Mouse (Mus musculus): ENCODE measurements at regions not wholly inside any gene's neighbourhood (a gene's known extent, or its start where the extent isn't known, plus 50 kb on each side); places are given as distances from the start of the nearest gene placed in this dataset.

GRCm38 (mm10) chr16:50069033-50069432 is 268.7 kb downstream of the Cd47 start:
- 80% methylated on average over 4 of the region's 4 CpGs for WGBS
- no peaks in the 10 kb centered on the region for H3K36me3 ChIP-seq (replicated peaks)

DNA sequence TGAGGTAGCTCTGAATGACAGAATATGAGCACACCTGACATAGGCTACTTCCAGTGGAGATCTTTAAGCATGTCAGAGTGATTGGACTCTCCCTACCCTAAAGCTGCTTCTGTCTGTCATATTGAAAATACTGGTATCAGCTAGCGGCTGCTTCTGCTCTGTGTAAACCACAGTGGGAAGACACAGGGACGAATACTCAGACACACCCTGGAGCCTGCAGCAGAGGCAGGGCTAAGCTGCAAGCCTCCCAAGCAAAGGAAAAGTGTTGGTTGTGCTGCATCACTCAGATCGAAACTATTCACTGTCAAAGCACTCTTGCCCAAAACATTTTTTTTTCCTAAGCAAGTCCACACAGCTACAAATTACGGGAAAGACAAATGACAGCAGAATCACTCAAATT is 270.4 kb downstream of the Cd47 start:
- Histone ChIP-seq H3K9me3 (no peaks in the 10 kb centered on the region), H3K36me3 (replicated peaks) (no peaks in the 10 kb centered on the region), H3K27ac (replicated peaks) (no peak overlapping the region), H3K4me1 (peaks cover 6% of the 10 kb centered on the region; the same call in 1 of the 2 replicates), H3K4me3 (no peak overlapping the region), H3K27me3 (replicated peaks; ENCODE audit: low read depth, poor library complexity, severe bottlenecking) (no peaks in the 10 kb centered on the region)
- DNase-seq (ENCODE audit: low spot score), result no peak
- 65% methylated on average over 4 of the region's 4 CpGs for WGBS

More at GRCm38 (mm10) chr16:50069033-50069432, 268.7 kb downstream of the Cd47 start:
- Histone ChIP-seq H3K4me3 (no peak overlapping the region), H3K9me3 (no peaks in the 10 kb centered on the region), H3K27me3 (replicated peaks; ENCODE audit: low read depth, poor library complexity, severe bottlenecking) (no peaks in the 10 kb centered on the region), H3K4me1 (peaks cover 6% of the 10 kb centered on the region; the same call in 1 of the 2 replicates), H3K27ac (replicated peaks) (no peak overlapping the region)
- DNase-seq (ENCODE audit: low spot score), result peak; percentile 53

GRCm38 (mm10) chr16:50072853-50073360 is 272.6 kb downstream of the Cd47 start:
- Histone ChIP-seq H3K4me3 (peak overlapping the region; percentile 28; the same call in 1 of the 2 replicates), H3K27ac (replicated peaks) (no peak overlapping the region; the same call in 1 of the 2 replicates), H3K36me3 (replicated peaks) (no peaks in the 10 kb centered on the region), H3K4me1 (peaks cover 6% of the 10 kb centered on the region; the same call in 1 of the 2 replicates), H3K9me3 (no peaks in the 10 kb centered on the region), H3K27me3 (replicated peaks; ENCODE audit: low read depth, poor library complexity, severe bottlenecking) (no peaks in the 10 kb centered on the region)
- WGBS, result 39% methylated on average over 14 of the region's 14 CpGs
- peak; percentile 17 for DNase-seq (ENCODE audit: low spot score)

DNA sequence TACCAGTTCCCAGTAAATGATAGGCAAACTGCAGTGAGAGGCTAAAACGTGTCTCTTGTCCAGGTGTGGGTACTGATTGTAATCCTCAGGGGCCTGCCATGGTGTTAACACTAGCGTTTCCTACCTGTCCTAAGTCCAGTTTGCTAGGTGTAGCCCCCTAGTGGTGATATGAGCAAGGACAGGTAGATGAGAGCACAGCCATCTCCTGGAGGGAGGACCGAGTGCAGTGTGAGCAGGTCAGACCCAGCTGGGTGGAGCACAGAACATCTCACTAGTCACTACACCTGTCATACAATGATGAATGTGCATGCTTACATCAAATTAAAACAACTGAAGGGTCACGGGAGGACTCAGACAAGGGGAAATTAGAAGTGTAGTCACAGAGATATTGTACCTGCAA is 273.6 kb downstream of the Cd47 start:
- no peaks in the 10 kb centered on the region for H3K27me3 ChIP-seq (replicated peaks; ENCODE audit: low read depth, poor library complexity, severe bottlenecking)
- no peaks in the 10 kb centered on the region for H3K36me3 ChIP-seq (replicated peaks)
- peaks cover 6% of the 10 kb centered on the region; the same call in 1 of the 2 replicates for H3K4me1 ChIP-seq
- DNase-seq (ENCODE audit: low spot score), result peak; percentile 12
- no peak overlapping the region for H3K4me3 ChIP-seq
- WGBS, result 72% methylated on average over 4 of the region's 4 CpGs
- no peak overlapping the region for H3K27ac ChIP-seq (replicated peaks)
- H3K9me3 ChIP-seq, result no peaks in the 10 kb centered on the region

GRCm38 (mm10) chr16:50075641-50076040 is 275.3 kb downstream of the Cd47 start:
- no peak overlapping the region for H3K27ac ChIP-seq (replicated peaks)
- H3K9me3 ChIP-seq, result no peaks in the 10 kb centered on the region
- H3K4me1 ChIP-seq, result peaks cover 6% of the 10 kb centered on the region; the same call in 1 of the 2 replicates
- H3K27me3 ChIP-seq (replicated peaks; ENCODE audit: low read depth, poor library complexity, severe bottlenecking), result no peaks in the 10 kb centered on the region
- DNase-seq (ENCODE audit: low spot score), result no peak
- no peaks in the 10 kb centered on the region for H3K36me3 ChIP-seq (replicated peaks)
- WGBS, result 94% methylated on average over 4 of the region's 4 CpGs
- no peak overlapping the region for H3K4me3 ChIP-seq

- 74% methylated on average over 1 of the region's 1 CpGs for WGBS
- Histone ChIP-seq H3K4me1 (no peaks in the 10 kb centered on the region), H3K27ac (replicated peaks) (no peak overlapping the region), H3K4me3 (no peak overlapping the region), H3K27me3 (replicated peaks; ENCODE audit: low read depth, poor library complexity, severe bottlenecking) (no peaks in the 10 kb centered on the region), H3K9me3 (0 out of 2 replicates have a peak, but pooled peaks cover 3% of the 10 kb centered on the region), H3K36me3 (replicated peaks) (no peaks in the 10 kb centered on the region)
- no peak for DNase-seq (ENCODE audit: low spot score)
Measured at GRCm38 (mm10) chr16:50081511-50081910, 281.2 kb downstream of the Cd47 start.

DNA sequence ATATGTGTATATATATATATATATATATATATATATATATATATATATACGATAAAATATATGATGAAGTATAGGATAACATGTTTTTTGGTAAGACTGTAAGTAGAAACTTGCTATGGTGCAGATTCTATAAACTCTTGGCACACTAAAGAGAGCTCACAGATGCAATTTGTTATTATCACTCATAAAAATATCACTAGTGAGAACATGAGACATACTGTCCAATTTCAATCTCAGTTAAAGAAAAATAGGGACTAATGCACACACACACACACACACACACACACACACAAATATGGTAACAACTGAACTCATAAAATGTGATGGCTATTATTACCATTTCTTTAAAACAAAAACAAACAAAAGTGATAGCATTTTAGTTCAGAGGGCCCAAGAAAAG is 292.0 kb downstream of the Cd47 start:
- H3K27ac ChIP-seq (replicated peaks), result no peak overlapping the region
- H3K36me3 ChIP-seq (replicated peaks), result no peaks in the 10 kb centered on the region
- 62% methylated on average over 1 of the region's 1 CpGs for WGBS
- H3K4me3 ChIP-seq, result no peak overlapping the region
- no peaks in the 10 kb centered on the region for H3K9me3 ChIP-seq
- no peak for DNase-seq (ENCODE audit: low spot score)
- no peaks in the 10 kb centered on the region for H3K27me3 ChIP-seq (replicated peaks; ENCODE audit: low read depth, poor library complexity, severe bottlenecking)
- no peaks in the 10 kb centered on the region for H3K4me1 ChIP-seq

DNA sequence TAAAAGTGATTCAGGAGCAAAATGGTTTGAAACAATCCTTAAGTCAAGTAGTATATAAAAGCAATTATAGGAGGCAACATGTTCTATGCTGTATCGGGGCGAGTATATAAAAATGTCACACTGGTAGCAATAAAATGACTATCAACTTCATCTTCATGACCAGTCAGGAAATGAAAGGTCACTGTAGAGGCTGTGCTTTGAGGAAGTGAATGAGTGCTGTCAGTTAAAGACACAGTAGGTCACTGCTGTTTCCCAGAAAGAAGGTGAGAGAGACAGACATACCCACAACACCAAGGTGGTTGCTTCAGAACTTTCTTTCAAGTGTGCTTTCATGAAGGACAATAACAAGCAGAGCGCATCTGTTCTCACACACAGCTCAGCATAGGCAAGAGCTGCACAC is 292.4 kb downstream of the Cd47 start:
- Histone ChIP-seq H3K9me3 (no peaks in the 10 kb centered on the region), H3K4me1 (no peaks in the 10 kb centered on the region), H3K36me3 (replicated peaks) (no peaks in the 10 kb centered on the region), H3K4me3 (no peak overlapping the region), H3K27ac (replicated peaks) (no peak overlapping the region), H3K27me3 (replicated peaks; ENCODE audit: low read depth, poor library complexity, severe bottlenecking) (no peaks in the 10 kb centered on the region)
- WGBS, result 93% methylated on average over 3 of the region's 3 CpGs
- DNase-seq (ENCODE audit: low spot score), result no peak

DNA sequence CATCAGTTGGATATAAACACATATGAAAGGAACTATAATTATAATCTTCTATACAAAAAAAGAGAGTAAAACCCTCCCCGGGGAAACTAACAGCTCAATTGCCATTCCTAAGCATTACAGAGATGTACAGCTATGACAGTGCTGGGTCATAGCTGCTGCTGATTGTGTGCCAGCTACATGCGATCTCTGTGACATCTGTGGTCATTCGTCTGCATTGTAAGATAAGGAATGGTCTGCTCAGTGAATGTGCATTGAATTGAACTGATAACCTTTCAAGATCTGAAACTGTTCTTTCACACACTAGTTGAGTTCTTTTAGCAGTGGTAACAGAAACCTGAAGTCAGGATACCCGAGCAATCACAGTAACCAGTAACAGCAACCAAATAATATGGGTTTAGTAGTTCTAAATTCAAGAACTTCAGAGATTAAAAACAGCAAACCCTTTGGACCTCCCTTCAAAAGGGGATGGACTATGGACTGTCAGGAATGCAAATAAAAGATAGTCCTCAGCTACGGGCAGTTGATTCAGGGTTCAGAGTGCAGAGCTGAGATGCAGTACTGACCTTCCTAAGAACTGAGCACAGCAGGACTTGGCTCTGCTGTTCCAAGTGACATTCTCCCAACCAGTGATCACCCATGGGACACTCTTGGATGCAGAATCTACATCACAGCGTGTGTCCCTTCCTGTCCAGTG is 295.7 kb downstream of the Cd47 start:
- DNase-seq (ENCODE audit: low spot score), result no peak
- Histone ChIP-seq H3K36me3 (replicated peaks) (no peaks in the 10 kb centered on the region), H3K9me3 (no peaks in the 10 kb centered on the region), H3K27me3 (replicated peaks; ENCODE audit: low read depth, poor library complexity, severe bottlenecking) (no peaks in the 10 kb centered on the region), H3K27ac (replicated peaks) (no peak overlapping the region), H3K4me1 (no peaks in the 10 kb centered on the region), H3K4me3 (no peak overlapping the region)
- WGBS, result 83% methylated on average over 6 of the region's 6 CpGs

DNA sequence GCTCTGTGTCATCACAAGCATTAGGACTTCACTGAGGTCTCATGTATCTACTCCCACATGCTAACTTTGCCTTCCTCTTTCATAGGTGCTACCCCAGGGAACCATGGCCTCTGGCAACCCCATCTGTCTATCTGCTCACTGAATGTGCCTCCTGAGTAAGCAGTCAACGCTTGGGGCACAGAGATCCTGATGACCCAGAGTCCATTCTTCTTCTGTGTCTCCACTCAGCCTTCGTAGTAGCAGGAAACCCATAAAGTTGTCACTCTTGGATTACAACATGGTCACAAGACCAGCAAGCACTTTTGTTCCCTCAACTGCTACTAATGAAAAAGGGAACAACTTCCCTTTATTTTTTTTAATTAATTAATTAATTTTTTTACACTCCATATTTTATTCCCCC is 296.2 kb downstream of the Cd47 start:
- no peak for DNase-seq (ENCODE audit: low spot score)
- no peak overlapping the region for H3K27ac ChIP-seq (replicated peaks)
- no peak overlapping the region for H3K4me3 ChIP-seq
- no peaks in the 10 kb centered on the region for H3K36me3 ChIP-seq (replicated peaks)
- no peaks in the 10 kb centered on the region for H3K4me1 ChIP-seq
- whole genome bisulfite sequencing, result 83% methylated on average over 2 of the region's 2 CpGs
- H3K9me3 ChIP-seq, result no peaks in the 10 kb centered on the region
- no peaks in the 10 kb centered on the region for H3K27me3 ChIP-seq (replicated peaks; ENCODE audit: low read depth, poor library complexity, severe bottlenecking)

DNA sequence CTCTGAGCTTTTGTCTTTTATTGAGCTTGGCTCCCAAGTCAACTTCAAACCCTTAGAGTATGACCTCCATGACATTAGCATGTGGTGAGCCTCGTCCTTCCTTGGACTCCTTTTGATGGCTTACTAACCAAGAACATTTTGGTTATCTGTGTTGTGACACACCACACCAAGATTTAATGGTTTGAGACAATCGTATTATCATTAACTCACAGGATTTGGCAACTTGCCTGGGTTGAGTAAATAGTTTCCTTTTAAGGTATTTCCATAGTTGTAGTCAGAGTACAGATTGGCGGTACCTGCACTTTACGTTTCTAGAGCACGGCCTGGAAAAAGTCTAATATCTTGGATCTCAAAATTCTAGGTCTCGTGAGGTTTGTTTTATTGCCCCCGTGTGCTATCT is 303.0 kb downstream of the Cd47 start:
- Histone ChIP-seq H3K4me3 (no peak overlapping the region), H3K36me3 (replicated peaks) (no peaks in the 10 kb centered on the region), H3K27ac (replicated peaks) (no peak overlapping the region), H3K4me1 (no peaks in the 10 kb centered on the region), H3K27me3 (replicated peaks; ENCODE audit: low read depth, poor library complexity, severe bottlenecking) (no peaks in the 10 kb centered on the region), H3K9me3 (no peaks in the 10 kb centered on the region)
- no peak for DNase-seq (ENCODE audit: low spot score)
- 89% methylated on average over 7 of the region's 7 CpGs for WGBS

GRCm38 (mm10) chr16:50118150-50118549 is 314.0 kb downstream of the Bbx start:
- 90% methylated on average over 7 of the region's 7 CpGs for WGBS
- Histone ChIP-seq H3K4me3 (no peak overlapping the region), H3K27me3 (replicated peaks; ENCODE audit: low read depth, poor library complexity, severe bottlenecking) (no peaks in the 10 kb centered on the region), H3K4me1 (no peaks in the 10 kb centered on the region), H3K27ac (replicated peaks) (no peak overlapping the region), H3K36me3 (replicated peaks) (no peaks in the 10 kb centered on the region), H3K9me3 (no peaks in the 10 kb centered on the region)
- DNase-seq (ENCODE audit: low spot score), result no peak

GRCm38 (mm10) chr16:50122460-50122859 is 309.7 kb downstream of the Bbx start:
- no peak for DNase-seq (ENCODE audit: low spot score)
- no peaks in the 10 kb centered on the region for H3K27me3 ChIP-seq (replicated peaks; ENCODE audit: low read depth, poor library complexity, severe bottlenecking)
- WGBS, result 76% methylated on average over 2 of the region's 2 CpGs
- H3K27ac ChIP-seq (replicated peaks), result no peak overlapping the region
- H3K9me3 ChIP-seq, result no peaks in the 10 kb centered on the region
- no peaks in the 10 kb centered on the region for H3K36me3 ChIP-seq (replicated peaks)
- no peaks in the 10 kb centered on the region for H3K4me1 ChIP-seq
- no peak overlapping the region for H3K4me3 ChIP-seq

Data from embryonic facial prominence, embryonic 10.5 days (tissue).